Mouse (Mus musculus) ES-Bruce4 (cell line): ENCODE results near the gene Cacna2d2. TPM values are rescaled to one million over a fixed set of nuclear protein-coding genes. Genes with fewer than 3 reads are reported as not detected.

Experiments used
- H3K27ac ChIP-seq: 2 replicates; pipeline ENCODE4 v1.5.1; 2012; ENCODE audit warnings: low read length, inconsistent platforms; ENCODE audit not compliant: insufficient read depth
- H3K27me3 ChIP-seq: 2 replicates; pipeline ENCODE4 v1.6.1; 2012; ENCODE audit warnings: mild to moderate bottlenecking, low read length, inconsistent platforms; ENCODE audit not compliant: control insufficient read depth, poor library complexity, insufficient read depth, severe bottlenecking
- H3K36me3 ChIP-seq: 2 replicates; pipeline ENCODE4 v1.6.1; 2012; ENCODE audit warnings: inconsistent platforms, mild to moderate bottlenecking, low read length, moderate library complexity; ENCODE audit not compliant: control insufficient read depth, poor library complexity, insufficient read depth, severe bottlenecking
- H3K4me1 ChIP-seq: one replicate; pipeline ENCODE4 v1.8.1; 2011; ENCODE audit warnings: low read length; ENCODE audit not compliant: control insufficient read depth, insufficient read depth
- H3K4me3 ChIP-seq: 2 replicates; pipeline ENCODE4 v1.5.1; 2011; ENCODE audit warnings: low read depth, mild to moderate bottlenecking, low read length
- H3K9ac ChIP-seq: 2 replicates; pipeline ENCODE4 v1.6.1; 2012; ENCODE audit warnings: low read depth, mild to moderate bottlenecking, inconsistent platforms; ENCODE audit not compliant: poor library complexity, severe bottlenecking
- H3K9me3 ChIP-seq: replicated peaks from 2 replicates; pipeline ENCODE4 v1.6.1; 2012; ENCODE audit warnings: mild to moderate bottlenecking, low read length, inconsistent platforms; ENCODE audit not compliant: control insufficient read depth, poor library complexity, insufficient read depth, severe bottlenecking
- CTCF ChIP-seq: IDR thresholded peaks from one replicate; pipeline ENCODE4 v1.8.1; 2011; ENCODE audit warnings: low read depth, low read length
- EP300 ChIP-seq: IDR thresholded peaks from 2 replicates; pipeline ENCODE4 v1.6.1; 2011; ENCODE audit warnings: low read depth, low read length; ENCODE audit not compliant: insufficient read depth
- POLR2A ChIP-seq: IDR thresholded peaks from one replicate; pipeline ENCODE4 v1.8.1; 2011; ENCODE audit warnings: low read length; ENCODE audit not compliant: insufficient read depth
- polyA plus RNA-seq: library from polyadenylated mRNA; stranded (reverse); fragments of >200 nt; gene quantifications from 2 replicates; pipeline ENCODE4 v1.2.4, GENCODE M21; 2011; ENCODE audit warnings: low read depth; ENCODE audit not compliant: missing spikeins, insufficient read depth, insufficient read length

Cacna2d2 gene
- polyA plus RNA-seq, result 3.2 and 3.9 TPM in 2 replicates

- Histone ChIP-seq H3K9me3 (no peaks in the 10 kb centered on the region), H3K27me3 (no peaks in the 10 kb centered on the region), H3K4me3 (peak within 1 kb of the TSS; percentile 88), H3K36me3 (no peaks in the 10 kb centered on the region), H3K27ac (no peak within 1 kb of the TSS), H3K4me1 (no peaks in the 10 kb centered on the region), H3K9ac (peak within 1 kb of the TSS; percentile 78)
- TF ChIP-seq CTCF, result no peak
- peak; percentile 19 for TF ChIP-seq POLR2A
Observed at GRCm38 (mm10) chr9:107399491-107399971, at the start of gene Cacna2d2. Gene Cacna2d2, plus strand, starts transcription at chr9:107399612.

DNA sequence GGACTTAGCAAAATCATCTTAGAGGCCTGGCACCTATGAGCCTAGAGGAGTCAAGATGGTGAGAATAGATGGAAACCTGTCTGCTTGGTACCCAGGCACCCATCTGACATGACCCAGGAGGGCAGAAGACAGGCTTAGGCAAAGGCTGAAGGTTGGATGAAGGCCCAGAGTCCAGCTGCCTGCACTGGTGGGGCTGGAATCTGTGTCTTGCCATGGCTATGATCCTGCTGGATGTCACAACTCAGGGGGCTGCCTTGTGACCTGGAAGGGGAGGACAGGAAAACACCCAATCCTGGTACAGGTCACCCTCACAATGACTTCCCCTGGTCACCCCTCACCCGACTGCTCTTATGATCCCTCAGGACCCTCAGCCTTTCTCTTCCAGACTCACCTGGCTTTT, 44.6 kb upstream of the Cacna2d2 start:
- Histone ChIP-seq H3K4me3 (no peak overlapping the region), H3K9me3 (no peaks in the 10 kb centered on the region), H3K9ac (no peak overlapping the region), H3K27me3 (no peaks in the 10 kb centered on the region), H3K27ac (no peak overlapping the region), H3K36me3 (no peaks in the 10 kb centered on the region), H3K4me1 (no peaks in the 10 kb centered on the region)
- TF ChIP-seq EP300 (no peak), CTCF (no peak), POLR2A (no peak)

GRCm38 (mm10) chr9:107355870-107356765, 43.3 kb upstream of the Cacna2d2 start:
- Histone ChIP-seq H3K4me1 (no peaks in the 10 kb centered on the region), H3K9ac (no peak overlapping the region), H3K9me3 (no peaks in the 10 kb centered on the region), H3K4me3 (no peak overlapping the region), H3K27ac (no peak overlapping the region), H3K36me3 (no peaks in the 10 kb centered on the region), H3K27me3 (no peaks in the 10 kb centered on the region)
- TF ChIP-seq POLR2A, result no peak
- peak; percentile 74 for TF ChIP-seq CTCF

DNA sequence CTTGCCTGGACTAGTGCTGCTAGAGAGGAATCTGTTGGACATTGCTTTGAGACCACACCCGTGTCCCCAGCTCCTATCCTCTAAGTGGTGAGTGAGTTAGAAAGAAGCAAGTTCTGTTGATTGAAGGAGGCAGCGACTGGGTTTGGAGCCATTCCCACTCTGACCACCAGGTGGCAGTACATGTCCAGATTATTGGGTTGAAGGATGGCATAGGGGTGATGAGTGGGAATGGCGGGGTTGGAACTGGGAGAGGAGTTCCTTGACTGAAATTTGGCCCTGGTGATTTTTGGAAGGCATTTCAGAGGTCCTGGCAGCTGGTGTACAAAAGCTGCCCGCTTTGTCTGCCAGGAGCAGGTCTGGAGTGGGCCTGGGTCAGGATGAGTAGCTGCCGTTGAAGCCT, 41.8 kb upstream of the Cacna2d2 start:
- no peaks in the 10 kb centered on the region for H3K36me3 ChIP-seq
- no peak overlapping the region for H3K9ac ChIP-seq
- peak; percentile 89 for TF ChIP-seq CTCF
- no peak for TF ChIP-seq EP300
- H3K27me3 ChIP-seq, result no peaks in the 10 kb centered on the region
- no peaks in the 10 kb centered on the region for H3K9me3 ChIP-seq
- no peak overlapping the region for H3K4me3 ChIP-seq
- no peak overlapping the region for H3K27ac ChIP-seq
- no peaks in the 10 kb centered on the region for H3K4me1 ChIP-seq

- no peak overlapping the region for H3K27ac ChIP-seq
- no peaks in the 10 kb centered on the region for H3K36me3 ChIP-seq
- H3K4me1 ChIP-seq, result no peaks in the 10 kb centered on the region
- TF ChIP-seq EP300 (no peak), CTCF (no peak)
- no peak overlapping the region for H3K4me3 ChIP-seq
- no peaks in the 10 kb centered on the region for H3K9me3 ChIP-seq
- H3K27me3 ChIP-seq, result no peaks in the 10 kb centered on the region
- H3K9ac ChIP-seq, result no peak overlapping the region
Observed at GRCm38 (mm10) chr9:107360989-107361388, 38.4 kb upstream of the Cacna2d2 start.

DNA sequence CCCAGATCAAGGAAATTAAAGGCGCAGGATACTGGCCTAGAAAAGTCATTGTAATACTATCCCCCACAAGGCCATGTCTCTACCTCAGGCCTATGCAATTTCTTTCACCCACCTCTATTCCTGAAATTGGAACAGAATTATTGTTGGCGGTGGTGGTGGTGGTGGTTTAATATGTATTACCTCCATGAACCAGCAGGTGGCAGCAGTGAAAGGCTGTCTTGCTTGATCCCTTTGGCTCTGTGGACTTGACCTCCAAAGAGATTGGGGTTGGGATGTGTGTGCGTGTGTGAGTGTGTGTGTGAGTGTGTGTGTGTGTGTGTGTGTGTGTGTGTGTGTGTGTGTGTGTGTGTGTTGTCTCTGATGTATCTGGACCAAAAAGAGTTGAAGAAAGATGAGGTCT, 32.8 kb upstream of the Cacna2d2 start:
- peaks cover 7% of the 10 kb centered on the region for H3K4me1 ChIP-seq
- no peaks in the 10 kb centered on the region for H3K9me3 ChIP-seq
- H3K4me3 ChIP-seq, result no peak overlapping the region
- H3K9ac ChIP-seq, result no peak overlapping the region
- no peak for TF ChIP-seq POLR2A
- peak; percentile 56 for TF ChIP-seq CTCF
- H3K27me3 ChIP-seq, result no peaks in the 10 kb centered on the region
- H3K27ac ChIP-seq, result no peak overlapping the region
- no peaks in the 10 kb centered on the region for H3K36me3 ChIP-seq
